Mouse (Mus musculus): Measurements from ENCODE around the gene Prune2.

DNA sequence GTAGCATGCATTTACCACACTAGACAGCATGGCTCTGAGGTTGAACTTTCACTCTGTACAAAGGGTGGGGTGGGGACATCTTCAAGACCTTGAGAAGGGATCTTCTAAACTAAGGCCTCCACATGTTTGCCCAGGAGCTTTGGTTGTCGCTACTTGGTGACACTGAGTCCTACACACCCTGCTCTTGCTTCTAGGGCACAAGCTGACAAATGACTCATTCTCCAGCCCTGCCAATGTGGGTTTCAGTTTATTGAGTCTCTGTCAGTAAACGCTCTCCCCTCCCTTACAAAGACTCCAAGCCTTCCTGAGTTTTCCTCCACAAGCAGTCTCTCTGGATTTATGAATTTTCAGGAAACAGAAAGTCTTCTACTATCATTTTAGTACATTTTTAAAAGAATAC is 307.3 kb downstream of the Prune2 start:
- TF ChIP-seq CTCF (conservative IDR thresholded peaks at IDR 0.05; ENCODE audit: insufficient read depth, insufficient read length, low read depth, low read length), result no peak
- TF ChIP-seq POLR2A (IDR thresholded peaks at IDR 0.05; ENCODE audit: low read depth, low read length), result no peak
